In genomic region chr10:88849976-88850375, GRCm38 (mm10) we compare ENCODE assay signal across 29 mouse cellular contexts. TPM values are rescaled to one million over a fixed set of nuclear protein-coding genes. Genes with fewer than 3 reads are reported as not detected.
DNase-seq lines count a peak whose midpoint lies in the region; ATAC-seq and TF ChIP-seq lines count a peak whose summit lies in the region.
"Had no signal": no experiment of that assay in that cellular context is flagged by ENCODE, and none has a peak within 500 bp of the region (broad histone marks: within the 10 kb centered on the region; RNA-seq: fewer than 3 reads in every experiment).

No protein-coding gene starts in this region.

- H3K27me3 ChIP-seq in embryonic facial prominence, embryonic 14.5 days (replicated peaks; ENCODE audit: control insufficient read depth, insufficient read depth, low read length) = no peaks in the 10 kb centered on the region
- no peaks in the 10 kb centered on the region for H3K27me3 ChIP-seq in embryonic facial prominence, embryonic 10.5 days (replicated peaks; ENCODE audit: low read depth, poor library complexity, severe bottlenecking)
- H3K27me3 ChIP-seq in midbrain, embryonic 13.5 days = no peaks in the 10 kb centered on the region
- H3K27me3 ChIP-seq in hindbrain, postnatal 0 days (ENCODE audit: insufficient read depth, low read length) = no peaks in the 10 kb centered on the region
- H3K27me3 ChIP-seq: embryonic facial prominence, embryonic 13.5 days; heart, embryonic 12.5 days; heart, embryonic 15.5 days; hindbrain, embryonic 13.5 days had no signal

- ATAC-seq in embryonic facial prominence, embryonic 14.5 days (ENCODE audit: low read depth) = no peak
- ATAC-seq in midbrain, embryonic 13.5 days = no peak
- no peak for ATAC-seq in hindbrain, postnatal 0 days
- ATAC-seq: activated CD4-positive, CD25-positive, alpha-beta regulatory T cell, adult 4 months; forebrain, embryonic 14.5 days; hindbrain, embryonic 16.5 days; inflammation-experienced regulatory T-cells, adult 6 months; intestine, embryonic 16.5 days had no signal

- peak; percentile 1 for DNase-seq in embryonic facial prominence, embryonic 14.5 days (ENCODE audit: low spot score)
- no peak for DNase-seq in embryonic facial prominence, embryonic 10.5 days (ENCODE audit: low spot score)
- peak; percentile 29 for DNase-seq in NIH3T3 (ENCODE audit: low read depth)
- DNase-seq in frontal cortex, adult 2 months (ENCODE audit: extremely low spot score in 1 of 2, low spot score in 1 of 2) = no peak
- no peak for DNase-seq in hindbrain, postnatal 0 days (ENCODE audit: low spot score)
- DNase-seq: adrenal gland, adult 8-10 months; adrenal gland, postnatal 25 days; cerebellum, adult 2 months; cerebellum, adult 9-11 months; cerebellum, postnatal 25 days; gastrocnemius, postnatal 10 days; heart, adult 18-20 months; heart, postnatal 10 days; heart, postnatal 36 days; kidney, adult 18-20 months had no signal

- no peaks in the 10 kb centered on the region for H3K36me3 ChIP-seq in embryonic facial prominence, embryonic 14.5 days (ENCODE audit: control insufficient read depth, insufficient read depth, low read length)
- no peaks in the 10 kb centered on the region for H3K36me3 ChIP-seq in embryonic facial prominence, embryonic 10.5 days (replicated peaks)
- H3K36me3 ChIP-seq in midbrain, embryonic 13.5 days = no peaks in the 10 kb centered on the region
- H3K36me3 ChIP-seq in hindbrain, postnatal 0 days (ENCODE audit: insufficient read depth, low read length) = no peaks in the 10 kb centered on the region
- H3K36me3 ChIP-seq: embryonic facial prominence, embryonic 13.5 days; heart, embryonic 12.5 days; heart, embryonic 15.5 days; hindbrain, embryonic 10.5 days; hindbrain, embryonic 13.5 days had no signal

- no peak overlapping the region for H3K4me3 ChIP-seq in embryonic facial prominence, embryonic 14.5 days (ENCODE audit: low read depth, low read length)
- no peak overlapping the region for H3K4me3 ChIP-seq in embryonic facial prominence, embryonic 10.5 days
- H3K4me3 ChIP-seq in embryonic fibroblast, embryonic 13.5 days (ENCODE audit: insufficient read depth, low read length) = no peak overlapping the region
- no peak overlapping the region for H3K4me3 ChIP-seq in midbrain, embryonic 13.5 days (replicated peaks)
- no peak overlapping the region for H3K4me3 ChIP-seq in hindbrain, postnatal 0 days (ENCODE audit: low read length)
- H3K4me3 ChIP-seq: embryonic facial prominence, embryonic 13.5 days; heart, embryonic 12.5 days; heart, embryonic 15.5 days; hindbrain, embryonic 10.5 days; hindbrain, embryonic 13.5 days had no signal

- TF ChIP-seq CTCF in embryonic fibroblast, embryonic 13.5 days (IDR thresholded peaks at IDR 0.05; ENCODE audit: borderline replicate concordance, insufficient read depth, low read length) = no peak
- TF ChIP-seq CTCF in hindbrain, postnatal 0 days (IDR thresholded peaks at IDR 0.05; ENCODE audit: low read depth) = no peak

- no peaks in the 10 kb centered on the region for H3K9me3 ChIP-seq in embryonic facial prominence, embryonic 14.5 days (ENCODE audit: control insufficient read depth, low read length)
- no peaks in the 10 kb centered on the region for H3K9me3 ChIP-seq in embryonic facial prominence, embryonic 10.5 days
- no peaks in the 10 kb centered on the region for H3K9me3 ChIP-seq in midbrain, embryonic 13.5 days
- H3K9me3 ChIP-seq in hindbrain, postnatal 0 days (ENCODE audit: low read length) = no peaks in the 10 kb centered on the region
- H3K9me3 ChIP-seq: embryonic facial prominence, embryonic 13.5 days; heart, embryonic 15.5 days; hindbrain, embryonic 10.5 days; hindbrain, embryonic 13.5 days had no signal

- 82% methylated on average over 4 of the region's 4 CpGs for WGBS in embryonic facial prominence, embryonic 14.5 days
- 92% methylated on average over 4 of the region's 4 CpGs for WGBS in embryonic facial prominence, embryonic 10.5 days
- WGBS in midbrain, embryonic 13.5 days = 90% methylated on average over 4 of the region's 4 CpGs
- WGBS in hindbrain, postnatal 0 days = 84% methylated on average over 4 of the region's 4 CpGs

- no peak overlapping the region for H3K4me2 ChIP-seq in embryonic facial prominence, embryonic 14.5 days (ENCODE audit: low read depth, low read length)
- no peak overlapping the region for H3K4me2 ChIP-seq in midbrain, embryonic 13.5 days (replicated peaks)
- H3K4me2 ChIP-seq in hindbrain, postnatal 0 days (ENCODE audit: low read depth, low read length) = no peak overlapping the region
- H3K4me2 ChIP-seq: embryonic facial prominence, embryonic 13.5 days; heart, embryonic 12.5 days; heart, embryonic 15.5 days; hindbrain, embryonic 13.5 days had no signal

- H3K9ac ChIP-seq in embryonic facial prominence, embryonic 14.5 days (ENCODE audit: low read depth, low read length) = no peak overlapping the region
- no peak overlapping the region for H3K9ac ChIP-seq in midbrain, embryonic 13.5 days (replicated peaks)
- H3K9ac ChIP-seq in hindbrain, postnatal 0 days (replicated peaks; ENCODE audit: low read length) = no peak overlapping the region
- H3K9ac ChIP-seq: embryonic facial prominence, embryonic 13.5 days; heart, embryonic 12.5 days; heart, embryonic 15.5 days; hindbrain, embryonic 13.5 days had no signal

- H3K27ac ChIP-seq in embryonic facial prominence, embryonic 14.5 days (replicated peaks; ENCODE audit: low read depth, low read length) = no peak overlapping the region
- no peak overlapping the region for H3K27ac ChIP-seq in embryonic facial prominence, embryonic 10.5 days (replicated peaks)
- peak overlapping the region; percentile 65; the same call in 1 of the 2 replicates for H3K27ac ChIP-seq in embryonic fibroblast, embryonic 13.5 days (ENCODE audit: insufficient read depth, low read length)
- no peak overlapping the region for H3K27ac ChIP-seq in midbrain, embryonic 13.5 days
- no peak overlapping the region for H3K27ac ChIP-seq in hindbrain, postnatal 0 days
- H3K27ac ChIP-seq: embryonic facial prominence, embryonic 13.5 days; heart, embryonic 15.5 days; hindbrain, embryonic 10.5 days; hindbrain, embryonic 13.5 days had no signal

- no peak for TF ChIP-seq POLR2A in embryonic fibroblast, embryonic 13.5 days (IDR thresholded peaks at IDR 0.05; ENCODE audit: low read depth, low read length)

- no peaks in the 10 kb centered on the region for H3K4me1 ChIP-seq in embryonic facial prominence, embryonic 14.5 days (ENCODE audit: control insufficient read depth, insufficient read depth, low read length)
- no peaks in the 10 kb centered on the region for H3K4me1 ChIP-seq in embryonic facial prominence, embryonic 10.5 days
- H3K4me1 ChIP-seq in embryonic fibroblast, embryonic 13.5 days (ENCODE audit: control insufficient read depth, insufficient read depth, low read length) = peaks cover 2% of the 10 kb centered on the region; the same call in 1 of the 2 replicates
- no peaks in the 10 kb centered on the region for H3K4me1 ChIP-seq in midbrain, embryonic 13.5 days (replicated peaks)
- H3K4me1 ChIP-seq in hindbrain, postnatal 0 days (ENCODE audit: insufficient read depth, low read length) = no peaks in the 10 kb centered on the region
- H3K4me1 ChIP-seq: embryonic facial prominence, embryonic 13.5 days; heart, embryonic 12.5 days; heart, embryonic 15.5 days; hindbrain, embryonic 10.5 days; hindbrain, embryonic 13.5 days had no signal

RNA-seq across cellular contexts. Expression of gene Utp20, which starts 23.4 kb away (rescaled TPM):
- polyA plus RNA-seq in embryonic facial prominence, embryonic 14.5 days (2014; fragmentation: Nextera tagmentation; extraction: Ambion mirVana) = 17.5 and 19.5 TPM in 2 replicates
- 26.4 and 27.1 TPM in 2 replicates for polyA plus RNA-seq in embryonic facial prominence, embryonic 10.5 days (2016; fragmentation: Nextera tagmentation; extraction: Ambion mirVana)
- 40.0 and 43.3 TPM in 2 replicates for polyA plus RNA-seq in embryonic fibroblast, embryonic 13.5 days (2011; ENCODE audit: insufficient read length, low read depth, missing spikeins)
- polyA plus RNA-seq in frontal cortex, adult 2 months (2012; rRNA removed) = 17.2 and 20.7 TPM in 2 replicates
- 11.1 and 11.7 TPM in 2 replicates for polyA plus RNA-seq in midbrain, embryonic 13.5 days (2015; fragmentation: Nextera tagmentation; extraction: Ambion mirVana)
- total RNA-seq in hindbrain, postnatal 0 days (2014; rRNA removed) = 9.1 and 18.7 TPM in 2 replicates
- 4.7 and 6.5 TPM in 2 replicates for polyA plus RNA-seq in hindbrain, postnatal 0 days (2015; fragmentation: Nextera tagmentation; extraction: Ambion mirVana)

RNA-seq across cellular contexts. Expression of gene Slc5a8, which starts 35.8 kb away (rescaled TPM):
- polyA plus RNA-seq in embryonic facial prominence, embryonic 14.5 days (2014; fragmentation: Nextera tagmentation; extraction: Ambion mirVana) = 0.34 and 0.68 TPM in 2 replicates
- polyA plus RNA-seq in embryonic facial prominence, embryonic 10.5 days (2016; fragmentation: Nextera tagmentation; extraction: Ambion mirVana) = 0.08 TPM in 1 of 2 replicates, not detected in the other
- 0.23 and 0.40 TPM in 2 replicates for polyA plus RNA-seq in embryonic fibroblast, embryonic 13.5 days (2011; ENCODE audit: insufficient read length, low read depth, missing spikeins)
- polyA plus RNA-seq in frontal cortex, adult 2 months (2012; rRNA removed) = 0.04 and 0.14 TPM in 2 replicates
- 0.04 and 0.10 TPM in 2 replicates for polyA plus RNA-seq in midbrain, embryonic 13.5 days (2015; fragmentation: Nextera tagmentation; extraction: Ambion mirVana)
- under 0.01 and 0.07 TPM in 2 replicates for total RNA-seq in hindbrain, postnatal 0 days (2014; rRNA removed)
- polyA plus RNA-seq in hindbrain, postnatal 0 days (2015; fragmentation: Nextera tagmentation; extraction: Ambion mirVana) = 0.05 and 0.15 TPM in 2 replicates
- total RNA-seq: common myeloid progenitor, adult 5-6 weeks; gastrocnemius, adult 18-20 months; gastrocnemius, postnatal 10 days; heart, postnatal 10 days; heart, postnatal 36 days had no signal
- polyA plus RNA-seq: activated CD4-positive, CD25-positive, alpha-beta regulatory T cell, adult 4 months; hindbrain, embryonic 10.5 days; inflammation-experienced regulatory T-cells, adult 6 months had no signal

Comparison
In these comparisons a context has a peak if more than half of its experiments do, and no peak if none do; other contexts are left out.
1. DNase-seq: peak in embryonic facial prominence, embryonic 14.5 days (single experiment) and NIH3T3 (single experiment); none in embryonic facial prominence, embryonic 10.5 days (single experiment), frontal cortex, adult 2 months (0 of 2) and hindbrain, postnatal 0 days (single experiment).